Mouse (Mus musculus): ENCODE measurements at regions not wholly inside any gene's neighbourhood (a gene's known extent, or its start where the extent isn't known, plus 50 kb on each side); places are given as distances from the start of the nearest gene placed in this dataset.

DNA sequence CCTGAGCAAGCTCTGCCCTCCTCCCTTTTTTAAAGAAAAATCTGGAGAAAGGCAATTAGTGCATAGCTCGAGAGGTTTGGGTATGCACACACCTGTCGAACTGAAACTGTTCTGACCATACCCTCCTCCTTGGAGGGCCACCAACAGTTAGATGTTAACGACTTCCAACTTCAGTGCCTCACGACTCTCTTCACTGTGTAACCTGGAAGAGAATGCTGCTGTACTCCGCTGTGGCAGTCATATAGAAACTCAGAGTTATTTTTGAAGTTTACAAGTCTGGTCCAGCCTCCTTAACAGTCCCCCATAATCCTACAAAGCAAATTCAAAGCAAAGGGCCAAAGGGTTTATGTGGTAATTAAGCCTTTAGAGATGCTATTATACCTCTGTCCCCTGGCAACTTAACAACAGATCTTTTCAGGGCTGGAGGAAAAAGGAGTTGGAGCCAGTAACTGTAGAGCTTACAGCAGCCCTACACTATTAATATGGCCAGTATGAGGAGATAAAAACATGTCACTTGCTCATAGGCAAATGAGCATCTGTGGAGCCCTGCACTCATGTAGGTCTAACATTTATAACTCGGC lies 51.7 kb upstream of the 1700066M21Rik start:
- no peak overlapping the region for H3K4me3 ChIP-seq (ENCODE audit: low read depth, low read length)
- H3K9me3 ChIP-seq (replicated peaks; ENCODE audit: control insufficient read depth, low read length, poor library complexity, severe bottlenecking) = no peaks in the 10 kb centered on the region
- no peak overlapping the region for H3K27ac ChIP-seq (ENCODE audit: low read length)
- H3K4me2 ChIP-seq (ENCODE audit: low read length) = no peak overlapping the region
- no peaks in the 10 kb centered on the region for H3K36me3 ChIP-seq (ENCODE audit: control insufficient read depth, insufficient read depth, low read length)
- H3K9ac ChIP-seq (ENCODE audit: low read depth, low read length) = no peak overlapping the region
- 60% methylated on average over 6 of the region's 6 CpGs for WGBS
- H3K4me1 ChIP-seq (ENCODE audit: control insufficient read depth, insufficient read depth, low read length) = no peaks in the 10 kb centered on the region
- ATAC-seq = no peak
- H3K27me3 ChIP-seq (ENCODE audit: control insufficient read depth, insufficient read depth, low read depth, low read length) = no peaks in the 10 kb centered on the region
